Comparison of ENCODE assay signal across 17 mouse cellular contexts in genomic region chr15:62272755-62273154, GRCm38 (mm10).
"Had no signal": no experiment of that assay in that cellular context is flagged by ENCODE, and none has a peak within 500 bp of the region (broad histone marks: within the 10 kb centered on the region; RNA-seq: fewer than 3 reads in every experiment).

No protein-coding gene starts in this region.

- H3K4me3 ChIP-seq: neural tube, embryonic 12.5 days; neural tube, embryonic 13.5 days; neural tube, embryonic 15.5 days; stomach, embryonic 15.5 days had no signal

- H3K4me2 ChIP-seq: neural tube, embryonic 12.5 days; neural tube, embryonic 13.5 days; neural tube, embryonic 15.5 days; stomach, embryonic 15.5 days had no signal

- H3K4me1 ChIP-seq: neural tube, embryonic 12.5 days; neural tube, embryonic 13.5 days; neural tube, embryonic 15.5 days; stomach, embryonic 15.5 days had no signal

- H3K27ac ChIP-seq: neural tube, embryonic 12.5 days; neural tube, embryonic 13.5 days; neural tube, embryonic 15.5 days; stomach, embryonic 15.5 days; stomach, postnatal 0 days had no signal

- H3K9me3 ChIP-seq: neural tube, embryonic 12.5 days; neural tube, embryonic 13.5 days; neural tube, embryonic 15.5 days; stomach, embryonic 15.5 days had no signal

- H3K36me3 ChIP-seq: neural tube, embryonic 12.5 days; neural tube, embryonic 13.5 days; neural tube, embryonic 15.5 days; stomach, embryonic 15.5 days had no signal

- H3K9ac ChIP-seq: neural tube, embryonic 12.5 days; neural tube, embryonic 13.5 days; neural tube, embryonic 15.5 days; stomach, embryonic 15.5 days had no signal

- DNase-seq: retina, postnatal 1 day; right cerebral cortex, adult 18-20 months; right cerebral cortex, postnatal 14 days; right cerebral cortex, postnatal 25 days; right cerebral cortex, postnatal 4 days; spleen, adult 18-20 months; thymus, adult 18-20 months; thymus, adult 2 months; thymus, postnatal 14 days; thymus, postnatal 25 days; thymus, postnatal 36 days; thymus, postnatal 4 days had no signal

- H3K27me3 ChIP-seq: neural tube, embryonic 12.5 days; neural tube, embryonic 13.5 days; neural tube, embryonic 15.5 days; stomach, embryonic 15.5 days had no signal
